Mouse (Mus musculus): ENCODE results near the gene Pi4kb.
"Not testable (repeated sequence)": the region's sequence is repeated elsewhere in the genome, so short reads cannot be mapped to it uniquely, and the experiment has no call there.

Gene Pi4kb

GRCm38 (mm10) chr3:95015337-95015872 is 40.9 kb downstream of the Pi4kb start, which contains the start of gene Zfp687:
TSS of gene Zfp687 (minus strand) at chr3:95015448.
- peak; percentile 100 for DNase-seq (ENCODE audit: low read depth)

- peak; percentile 97 for DNase-seq (ENCODE audit: low read depth)
Measured at GRCm38 (mm10) chr3:95015891-95016531, 41.5 kb downstream of the Pi4kb start.

- DNase-seq (ENCODE audit: low read depth), result no peak
Measured at GRCm38 (mm10) chr3:95016532-95017056, 42.1 kb downstream of the Pi4kb start.

- DNase-seq (ENCODE audit: low read depth), result peak; percentile 80
Measured at GRCm38 (mm10) chr3:95018741-95019140, 44.2 kb downstream of the Pi4kb start.

GRCm38 (mm10) chr3:95020956-95021355 is 46.4 kb downstream of the Pi4kb start:
- DNase-seq (ENCODE audit: low read depth), result not testable (repeated sequence)

- DNase-seq (ENCODE audit: low read depth), result no peak
Measured at GRCm38 (mm10) chr3:95024551-95024950, 50.0 kb downstream of the Pi4kb start.

- no peak for DNase-seq (ENCODE audit: low read depth)
Measured at GRCm38 (mm10) chr3:95025202-95025601, 50.7 kb downstream of the Pi4kb start.

GRCm38 (mm10) chr3:95027057-95027645 is 52.6 kb downstream of the Pi4kb start:
- no peak for DNase-seq (ENCODE audit: low read depth)

GRCm38 (mm10) chr3:95027701-95028100 is 53.2 kb downstream of the Pi4kb start:
- peak; percentile 56 for DNase-seq (ENCODE audit: low read depth)

- peak; percentile 44 for DNase-seq (ENCODE audit: low read depth)
Measured at GRCm38 (mm10) chr3:95028603-95029002, 54.1 kb downstream of the Pi4kb start.

GRCm38 (mm10) chr3:95029291-95029827 is 54.8 kb downstream of the Pi4kb start:
- DNase-seq (ENCODE audit: low read depth), result not testable (repeated sequence)

- peak; percentile 47 for DNase-seq (ENCODE audit: low read depth)
Measured at GRCm38 (mm10) chr3:95029953-95030352, 55.4 kb downstream of the Pi4kb start.

GRCm38 (mm10) chr3:95041625-95042024 is 67.1 kb downstream of the Pi4kb start:
- DNase-seq (ENCODE audit: low read depth), result no peak

GRCm38 (mm10) chr3:95042166-95042837 is 67.8 kb downstream of the Pi4kb start, which contains the start of gene Psmd4:
TSS of gene Psmd4 (minus strand) at chr3:95042614.
- DNase-seq (ENCODE audit: low read depth), result peak; percentile 97

- peak; percentile 74 for DNase-seq (ENCODE audit: low read depth)
Measured at GRCm38 (mm10) chr3:95042838-95043229, 68.3 kb downstream of the Pi4kb start.

GRCm38 (mm10) chr3:95043251-95043650 is 68.7 kb downstream of the Pi4kb start:
- no peak for DNase-seq (ENCODE audit: low read depth)

GRCm38 (mm10) chr3:95046462-95047057 is 72.0 kb downstream of the Pi4kb start:
- DNase-seq (ENCODE audit: low read depth), result no peak

- DNase-seq (ENCODE audit: low read depth), result no peak
Measured at GRCm38 (mm10) chr3:95047914-95048313, 73.4 kb downstream of the Pi4kb start.

- DNase-seq (ENCODE audit: low read depth), result peak; percentile 83
Measured at GRCm38 (mm10) chr3:95052959-95053358, 78.4 kb downstream of the Pi4kb start.

- DNase-seq (ENCODE audit: low read depth), result peak; percentile 74
Measured at GRCm38 (mm10) chr3:95053701-95054100, 79.2 kb downstream of the Pi4kb start.

GRCm38 (mm10) chr3:95054481-95055260 is 80.1 kb downstream of the Pi4kb start:
- no peak for DNase-seq (ENCODE audit: low read depth)

Measured in naive thymus-derived CD4-positive, alpha-beta T cell, adult 2 months (primary cell).